Mouse (Mus musculus) cortical plate, adult 2 months (tissue): Measurements from ENCODE around the gene Cst12.

Experiments used
- CTCF ChIP-seq: fragments of 200-500 bp; IDR thresholded peaks from 2 replicates; pipeline ENCODE4 v1.5.1; 2011; ENCODE audit warnings: mild to moderate bottlenecking, control low read depth, low read length; ENCODE audit not compliant: insufficient read depth; ENCODE audit errors: extremely low read depth
- POLR2A ChIP-seq: fragments of 200-500 bp; IDR thresholded peaks from 2 replicates; pipeline ENCODE4 v1.6.1; 2011; ENCODE audit warnings: mild to moderate bottlenecking, low read length, control low read depth; ENCODE audit not compliant: insufficient read depth; ENCODE audit errors: extremely low read depth

GRCm38 (mm10) chr2:148754310-148754846 is 34.8 kb upstream of the Cst12 start:
- TF ChIP-seq CTCF (no peak), POLR2A (no peak)
